Mouse (Mus musculus) forebrain, embryonic 16.5 days (tissue): Measurements from ENCODE around the gene Ttc24. TPM values are rescaled to one million over a fixed set of nuclear protein-coding genes. Genes with fewer than 3 reads are reported as not detected.
A peak's percentile ranks its signal among the peaks of the same experiment; 100 is the strongest.

Source experiments
- ATAC-seq: fragments of 200-750 bp; cut with Nextera tagmentation; 2 replicates; pipeline ENCODE4 v1.8.0; 2017; ENCODE audit warnings: mild to moderate bottlenecking, moderate library complexity
- H3K27ac ChIP-seq: fragments of 300-500 bp; sonication (generic); 2 replicates; pipeline ENCODE4 v1.5.1; 2014; ENCODE audit warnings: low read length, control low read depth
- H3K27me3 ChIP-seq: fragments of 300-500 bp; sonication (generic); replicated peaks from 2 replicates; pipeline ENCODE4 v1.6.1; 2014; ENCODE audit warnings: low read length; ENCODE audit not compliant: control insufficient read depth, insufficient read depth
- H3K36me3 ChIP-seq: fragments of 300-500 bp; sonication (generic); 2 replicates; pipeline ENCODE4 v1.6.1; 2014; ENCODE audit not compliant: control insufficient read depth, insufficient read depth
- H3K4me1 ChIP-seq: fragments of 300-500 bp; sonication (generic); replicated peaks from 2 replicates; pipeline ENCODE4 v1.6.1; 2014; ENCODE audit warnings: low read length; ENCODE audit not compliant: control insufficient read depth, insufficient read depth
- H3K4me2 ChIP-seq: fragments of 300-500 bp; sonication (generic); 2 replicates; pipeline ENCODE4 v1.6.1; 2014; ENCODE audit warnings: mild to moderate bottlenecking, low read length, control low read depth
- H3K4me3 ChIP-seq: fragments of 300-500 bp; sonication (generic); replicated peaks from 2 replicates; pipeline ENCODE4 v1.5.1; 2014; ENCODE audit warnings: mild to moderate bottlenecking, low read length, control low read depth
- H3K9ac ChIP-seq: fragments of 300-500 bp; sonication (generic); replicated peaks from 2 replicates; pipeline ENCODE4 v1.6.1; 2014; ENCODE audit warnings: low read depth, low read length, control low read depth
- H3K9me3 ChIP-seq: fragments of 300-500 bp; sonication (generic); 2 replicates; pipeline ENCODE4 v1.6.1; 2016; ENCODE audit warnings: low read length; ENCODE audit not compliant: control insufficient read depth
- WGBS: fragments of 180-500 bp; shearing (Covaris S2); extraction: QIAGEN DNeasy Blood & Tissue Kit; methylation state at CpG from one replicate; pipeline ENCODE4 v1.1.7; 2014; 5-methylcytosine and 5-hydroxymethylcytosine counted together
- polyA plus RNA-seq: library from polyadenylated mRNA; unstranded; fragments of >200 nt; fragmentation: Nextera tagmentation; extraction: Ambion mirVana; gene quantifications from 2 replicates; pipeline ENCODE4 v1.2.1, GENCODE M21; 2015

Ttc24 gene
- polyA plus RNA-seq, 1 experiment from 2014 or later, result not detected

DNA sequence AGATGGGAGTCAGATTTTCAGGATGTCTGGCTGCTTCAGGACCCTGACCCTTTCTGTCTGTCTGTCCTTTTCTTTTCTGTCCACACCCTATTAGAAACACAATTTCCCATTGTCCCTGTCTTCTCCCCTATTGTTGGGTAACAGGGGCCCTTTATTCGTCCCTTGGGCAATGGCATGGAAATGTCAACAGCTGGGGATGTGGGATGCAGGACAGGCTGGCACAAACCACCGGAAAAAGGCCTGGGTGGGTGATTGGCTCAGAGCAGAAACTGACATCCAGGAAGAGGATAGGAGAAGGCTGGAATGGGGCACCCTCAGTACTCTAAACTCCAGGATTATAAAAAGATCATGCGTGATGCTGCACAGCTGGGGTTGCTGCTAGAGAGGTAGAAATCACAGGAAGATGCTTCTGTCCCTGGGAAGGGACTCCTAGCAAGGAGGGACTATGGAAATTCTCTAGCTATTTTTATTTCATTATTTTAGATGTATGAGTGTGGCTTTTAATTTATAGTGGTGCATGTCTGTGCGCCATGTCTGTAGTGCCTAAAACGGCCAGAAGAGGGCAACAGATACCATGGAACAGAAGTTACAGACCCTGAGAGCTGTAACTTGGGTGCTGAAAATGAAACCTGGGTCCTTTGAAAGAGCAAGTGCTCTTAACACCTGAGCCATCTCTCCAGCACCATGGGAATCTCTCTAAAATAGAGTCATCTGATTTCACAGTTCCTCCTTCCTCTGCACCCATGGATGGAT, 50.5 kb downstream of the Ttc24 start, which contains the start of gene Hapln2:
Gene Hapln2 (minus strand): TSS at position 150 of the 753 bp plus-strand sequence.
- 55% methylated on average over 5 of the region's 5 CpGs for WGBS
- no peak for ATAC-seq
- H3K27me3 ChIP-seq, result peaks cover 40% of the 10 kb centered on the region
- no peak within 1 kb of the TSS for H3K9ac ChIP-seq
- peaks cover 3% of the 10 kb centered on the region; the same call in 1 of the 2 replicates for H3K9me3 ChIP-seq
- H3K4me1 ChIP-seq, result peaks cover 13% of the 10 kb centered on the region
- no peak within 1 kb of the TSS for H3K4me2 ChIP-seq
- H3K4me3 ChIP-seq, result no peak within 1 kb of the TSS
- H3K27ac ChIP-seq, result no peak within 1 kb of the TSS
- H3K36me3 ChIP-seq, result no peaks in the 10 kb centered on the region

DNA sequence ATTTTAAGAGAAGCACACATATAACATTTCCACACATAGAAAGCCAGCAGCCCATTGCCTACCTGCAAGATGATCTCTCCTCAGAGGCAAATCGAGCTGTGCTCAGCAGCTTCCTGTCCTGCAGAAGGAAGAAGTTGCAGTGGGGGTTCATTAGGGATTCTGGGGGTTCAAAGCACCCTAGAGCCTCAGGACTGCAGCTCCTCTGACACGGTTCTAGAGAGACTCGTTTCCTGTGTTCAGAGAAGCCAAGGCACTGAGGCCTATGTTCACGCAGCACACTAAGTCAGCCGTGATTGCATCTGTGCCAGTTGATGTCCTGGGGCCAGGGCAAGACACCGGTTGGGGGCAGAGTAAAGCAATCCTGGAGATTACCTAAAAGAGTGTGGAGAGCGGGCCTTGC, 51.3 kb downstream of the Ttc24 start:
- Histone ChIP-seq H3K4me2 (no peak overlapping the region), H3K27ac (no peak overlapping the region), H3K9me3 (peaks cover 3% of the 10 kb centered on the region; the same call in 1 of the 2 replicates), H3K4me1 (peaks cover 13% of the 10 kb centered on the region), H3K4me3 (no peak overlapping the region), H3K27me3 (peaks cover 47% of the 10 kb centered on the region), H3K36me3 (no peaks in the 10 kb centered on the region), H3K9ac (no peak overlapping the region)
- no peak for ATAC-seq
- WGBS, result 62% methylated on average over 7 of the region's 7 CpGs

DNA sequence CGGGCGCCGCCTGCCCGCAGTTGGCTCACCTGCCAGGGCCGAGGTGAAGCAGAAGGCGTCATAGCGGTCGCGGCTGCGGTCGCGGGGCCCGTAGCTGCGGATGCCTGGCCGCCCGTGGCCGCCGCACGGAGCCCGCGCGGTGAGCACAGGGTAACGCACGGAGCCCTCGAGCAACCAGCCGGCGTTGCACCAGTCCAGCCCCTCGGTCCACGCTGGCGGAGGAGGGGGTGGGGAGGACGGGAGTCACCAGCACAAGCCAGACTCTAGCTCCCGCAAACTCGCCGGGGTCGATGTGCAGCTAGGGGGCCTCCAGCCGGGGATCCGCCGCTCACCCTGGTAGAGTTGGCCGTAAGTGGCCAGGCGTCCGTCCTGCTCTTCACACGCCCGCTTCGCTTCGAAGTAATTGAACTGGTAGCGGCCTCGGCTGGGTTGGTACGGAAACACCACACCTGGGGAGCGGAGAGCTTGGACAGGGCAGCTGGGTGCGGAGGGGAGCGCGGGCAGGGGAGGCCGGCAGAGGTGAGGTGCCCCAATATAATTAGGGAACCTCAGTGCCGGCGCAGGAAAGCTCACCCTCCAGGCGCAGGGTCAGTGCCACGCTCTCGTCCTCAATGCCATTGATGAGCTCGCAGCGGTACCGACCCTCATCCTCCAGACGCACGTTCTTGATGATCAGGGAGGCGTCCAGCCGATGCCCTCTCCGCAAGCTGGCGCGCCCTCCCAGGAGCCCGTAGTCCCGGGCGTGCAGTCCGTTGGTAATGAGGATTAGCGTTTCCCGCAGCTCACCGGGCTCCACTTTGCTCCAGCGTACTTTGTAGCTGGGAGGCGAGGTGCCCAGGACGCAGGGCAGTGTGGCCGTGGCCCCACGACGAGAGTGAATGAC, 54.7 kb downstream of the Ttc24 start:
- Histone ChIP-seq H3K36me3 (no peaks in the 10 kb centered on the region), H3K4me1 (peaks cover 13% of the 10 kb centered on the region), H3K9me3 (peaks cover 3% of the 10 kb centered on the region; the same call in 1 of the 2 replicates), H3K27me3 (peaks cover 59% of the 10 kb centered on the region), H3K9ac (peak overlapping the region; percentile 40), H3K27ac (no peak overlapping the region), H3K4me2 (peak overlapping the region; percentile 85), H3K4me3 (peak overlapping the region; percentile 53)
- whole genome bisulfite sequencing, result under 1% methylated on average over 80 of the region's 81 CpGs
- ATAC-seq, result peak; percentile 71

DNA sequence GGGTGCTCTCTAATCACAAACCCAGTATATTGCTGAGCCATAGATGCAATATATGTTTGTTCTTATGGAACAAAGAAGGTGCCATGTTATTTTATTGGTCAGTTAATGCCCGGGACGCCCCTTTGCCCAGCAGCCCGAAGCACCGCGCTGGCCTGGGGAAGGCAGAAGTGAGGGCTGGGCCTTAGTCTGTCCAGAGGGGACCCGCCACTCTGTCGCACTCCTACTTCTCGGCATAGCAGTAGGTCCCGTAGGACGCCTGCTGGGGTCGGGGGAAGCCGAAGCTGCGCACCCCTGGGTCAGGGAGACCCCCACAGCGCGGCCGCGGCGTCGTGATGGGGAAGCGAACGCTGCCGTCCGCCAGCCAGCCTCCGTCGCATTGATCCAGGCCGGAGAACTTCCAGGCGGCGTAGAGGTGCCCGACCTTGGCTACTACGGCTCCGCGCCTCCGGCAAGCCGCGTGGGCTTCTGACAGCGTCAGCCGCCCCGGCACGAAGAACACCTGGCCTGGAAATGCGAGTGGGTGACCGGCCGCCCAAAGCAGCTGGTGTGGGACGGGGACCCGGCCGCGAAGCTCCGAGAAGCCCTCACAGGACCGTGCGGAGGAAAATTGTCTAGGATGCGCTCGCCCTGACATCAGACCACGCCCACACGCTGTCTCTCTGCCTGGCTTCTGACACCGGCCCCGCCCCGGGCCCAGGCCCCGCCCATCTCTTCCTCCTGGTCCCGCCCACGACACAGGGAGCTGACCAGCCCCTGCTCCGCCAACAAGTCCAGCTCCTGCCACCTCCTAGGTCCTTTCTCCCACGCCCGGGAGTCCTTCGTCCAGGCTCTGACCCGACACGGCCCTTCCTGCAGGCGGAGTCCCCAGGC, 55.5 kb downstream of the Ttc24 start:
- Histone ChIP-seq H3K4me1 (peaks cover 13% of the 10 kb centered on the region), H3K27ac (no peak overlapping the region), H3K36me3 (no peaks in the 10 kb centered on the region), H3K4me2 (peak overlapping the region; percentile 85), H3K9me3 (no peaks in the 10 kb centered on the region), H3K9ac (peak overlapping the region; percentile 40), H3K27me3 (peaks cover 59% of the 10 kb centered on the region), H3K4me3 (peak overlapping the region; percentile 53)
- under 1% methylated on average over 66 of the region's 66 CpGs for WGBS
- ATAC-seq, result peak; percentile 78

Other genes starting within 250 kb of the Ttc24 start
- gene Sh2d2a, start 231.5 kb downstream of the Ttc24 start, polyA plus RNA-seq, result not detected in 2 replicates
- 13.8 and 16.4 TPM in 2 replicates for gene Prcc, start 192.7 kb downstream of the Ttc24 start, polyA plus RNA-seq
- 186 and 212 TPM in 2 replicates for gene Hdgf, start 172.0 kb downstream of the Ttc24 start, polyA plus RNA-seq
- gene Mrpl24, start 158.8 kb downstream of the Ttc24 start, polyA plus RNA-seq, result 63.4 and 64.3 TPM in 2 replicates
- gene Isg20l2, start 148.0 kb downstream of the Ttc24 start, polyA plus RNA-seq, result 43.5 and 49.4 TPM in 2 replicates
- gene Rrnad1, start 147.6 kb downstream of the Ttc24 start, polyA plus RNA-seq, result 18.4 and 23.5 TPM in 2 replicates
- 18.9 and 19.4 TPM in 2 replicates for gene Crabp2, start 129.6 kb downstream of the Ttc24 start, polyA plus RNA-seq
- 35.7 and 41.6 TPM in 2 replicates for gene Nes, start 107.2 kb downstream of the Ttc24 start, polyA plus RNA-seq
- gene Bcan, start 78.1 kb downstream of the Ttc24 start, polyA plus RNA-seq, result 34.8 and 43.6 TPM in 2 replicates
- 0.25 and 0.35 TPM in 2 replicates for gene Hapln2, start 50.7 kb downstream of the Ttc24 start, polyA plus RNA-seq
- gene Gpatch4, start 35.2 kb downstream of the Ttc24 start, polyA plus RNA-seq, result 32.5 and 36.3 TPM in 2 replicates
- gene Naxe, start 19.8 kb downstream of the Ttc24 start, polyA plus RNA-seq, result 164 and 168 TPM in 2 replicates
- gene Iqgap3, start 3.7 kb upstream of the Ttc24 start, polyA plus RNA-seq, result 7.5 and 7.8 TPM in 2 replicates
- gene Mef2d, start 64.1 kb upstream of the Ttc24 start, polyA plus RNA-seq, result 25.1 and 28.3 TPM in 2 replicates
- not detected in 2 replicates for gene Rhbg, start 176.4 kb upstream of the Ttc24 start, polyA plus RNA-seq
- gene Gm38392, start 208.9 kb upstream of the Ttc24 start, polyA plus RNA-seq, result 0.18 and 0.27 TPM in 2 replicates
- gene Tsacc, start 218.7 kb upstream of the Ttc24 start, polyA plus RNA-seq, result 8.5 and 10.4 TPM in 2 replicates
- gene Cct3, start 218.8 kb upstream of the Ttc24 start, polyA plus RNA-seq, result 517 and 522 TPM in 2 replicates
- 93.0 and 94.4 TPM in 2 replicates for gene Glmp, start 246.7 kb upstream of the Ttc24 start, polyA plus RNA-seq